Mouse (Mus musculus) C2C12 (cell line): ENCODE measurements around the gene Cd79b.
"Not testable (repeated sequence)": the region's sequence is repeated elsewhere in the genome, so short reads cannot be mapped to it uniquely, and the experiment has no call there.

Experiments
- CEBPB ChIP-seq: IDR thresholded peaks from one replicate; pipeline ENCODE4 v1.6.1; 2011; ENCODE audit warnings: low read depth, mild to moderate bottlenecking, control low read depth, moderate library complexity
- CTCF ChIP-seq: IDR thresholded peaks from one replicate; pipeline ENCODE4 v1.5.1; 2011; ENCODE audit not compliant: control insufficient read depth, insufficient read depth, insufficient read length
- MAX ChIP-seq: IDR thresholded peaks from one replicate; pipeline ENCODE4 v1.6.1; 2011; ENCODE audit warnings: mild to moderate bottlenecking, control low read depth
- MYOG ChIP-seq: IDR thresholded peaks from one replicate; pipeline ENCODE4 v1.6.1; 2011; ENCODE audit not compliant: control insufficient read depth, insufficient read length; ENCODE audit errors: extremely low read depth
- USF1 ChIP-seq: IDR thresholded peaks from one replicate; pipeline ENCODE4 v1.6.1; 2011; ENCODE audit warnings: low read depth, mild to moderate bottlenecking, control low read depth, moderate library complexity

DNA sequence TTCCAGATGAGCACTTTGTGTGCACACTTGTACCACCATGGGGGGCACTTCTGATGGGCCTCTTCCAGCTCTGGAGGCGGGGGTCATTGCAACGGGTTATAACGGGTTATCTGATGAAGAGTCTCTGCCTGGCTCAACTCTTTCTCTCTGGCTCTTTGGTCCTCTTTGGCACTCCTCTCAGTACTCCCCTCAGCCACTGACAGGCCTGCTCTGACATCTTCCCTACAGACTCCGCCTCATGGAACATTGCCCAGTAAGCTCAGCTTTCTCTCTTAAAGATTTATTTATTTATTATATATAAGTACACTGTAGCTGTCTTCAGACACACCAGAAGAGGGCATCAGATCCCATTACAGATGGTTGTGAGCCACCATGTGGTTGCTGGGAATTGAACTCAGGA is 24.8 kb upstream of the Cd79b start:
- TF ChIP-seq CTCF, CEBPB, MYOG, MAX, USF1: not testable (repeated sequence)
